Mouse (Mus musculus): ENCODE data around the gene Slc25a18. TPM values are rescaled to one million over a fixed set of nuclear protein-coding genes. Genes with fewer than 3 reads are reported as not detected.
"Not testable (repeated sequence)": the region's sequence is repeated elsewhere in the genome, so short reads cannot be mapped to it uniquely, and the experiment has no call there.

Gene Slc25a18
- total RNA-seq, 4 experiments from 2014 or later, result 0.29 to 1.2 (median 0.78) TPM

DNA sequence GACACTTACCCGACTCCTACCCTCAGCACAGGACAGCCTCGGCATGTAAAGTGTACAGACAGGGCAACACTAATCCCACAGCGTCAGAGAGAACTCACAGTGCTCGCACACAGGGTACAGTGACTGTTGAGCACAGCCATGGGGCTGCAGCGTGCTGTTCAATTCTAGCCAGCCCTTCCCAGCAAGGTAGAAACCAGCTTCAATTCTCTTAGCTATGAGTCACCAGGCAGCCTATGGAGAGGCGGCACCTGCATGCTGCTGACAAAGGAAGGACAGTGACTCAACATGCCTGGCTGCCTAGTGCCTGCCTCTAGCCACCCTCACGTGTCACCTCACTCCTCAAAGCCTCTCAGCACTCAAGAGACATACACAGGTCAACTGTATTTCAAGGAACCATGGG lies 24.6 kb downstream of the Slc25a18 start:
- no peak for DNase-seq

DNA sequence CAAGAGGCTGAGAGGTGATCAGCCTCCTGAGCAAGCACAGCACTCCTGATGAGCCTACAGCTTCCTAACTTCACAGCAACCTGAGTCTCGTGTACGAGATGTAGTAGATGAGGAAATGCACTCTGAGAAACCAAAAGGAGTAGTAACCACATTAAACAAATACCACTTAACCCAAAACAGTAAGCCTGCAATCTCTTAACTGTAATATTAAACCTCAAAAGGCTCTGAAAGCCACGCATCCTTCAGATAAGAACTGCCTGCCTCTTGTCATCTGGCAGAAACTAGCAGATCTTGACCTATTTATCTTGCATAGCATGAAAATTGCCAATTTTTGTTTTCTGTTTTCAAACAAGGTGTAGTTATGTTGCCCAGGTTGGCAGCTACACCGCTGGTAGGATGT lies 25.5 kb downstream of the Slc25a18 start:
- no peak for DNase-seq

DNA sequence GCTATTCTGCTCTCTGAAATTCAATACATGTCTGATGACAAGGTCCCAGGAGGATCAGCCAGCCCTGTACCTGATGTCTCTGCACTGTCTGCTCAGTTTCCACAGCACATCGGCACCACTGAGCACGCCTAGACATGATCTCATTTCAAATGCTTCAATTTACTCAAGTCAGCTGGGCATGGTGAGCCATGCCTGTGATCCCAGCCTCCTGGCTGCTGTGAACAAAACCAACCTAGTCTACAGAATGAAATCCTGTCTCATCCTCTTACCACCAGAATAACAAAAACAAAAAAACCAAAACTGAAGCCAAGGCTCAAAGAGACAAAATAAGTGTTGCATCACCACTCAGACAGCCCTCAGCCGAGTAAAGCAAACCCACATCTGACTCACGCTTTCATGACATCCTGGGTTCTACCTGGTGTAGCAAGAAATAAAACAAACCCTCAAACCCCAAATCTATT lies 26.2 kb downstream of the Slc25a18 start:
- DNase-seq, result no peak

DNA sequence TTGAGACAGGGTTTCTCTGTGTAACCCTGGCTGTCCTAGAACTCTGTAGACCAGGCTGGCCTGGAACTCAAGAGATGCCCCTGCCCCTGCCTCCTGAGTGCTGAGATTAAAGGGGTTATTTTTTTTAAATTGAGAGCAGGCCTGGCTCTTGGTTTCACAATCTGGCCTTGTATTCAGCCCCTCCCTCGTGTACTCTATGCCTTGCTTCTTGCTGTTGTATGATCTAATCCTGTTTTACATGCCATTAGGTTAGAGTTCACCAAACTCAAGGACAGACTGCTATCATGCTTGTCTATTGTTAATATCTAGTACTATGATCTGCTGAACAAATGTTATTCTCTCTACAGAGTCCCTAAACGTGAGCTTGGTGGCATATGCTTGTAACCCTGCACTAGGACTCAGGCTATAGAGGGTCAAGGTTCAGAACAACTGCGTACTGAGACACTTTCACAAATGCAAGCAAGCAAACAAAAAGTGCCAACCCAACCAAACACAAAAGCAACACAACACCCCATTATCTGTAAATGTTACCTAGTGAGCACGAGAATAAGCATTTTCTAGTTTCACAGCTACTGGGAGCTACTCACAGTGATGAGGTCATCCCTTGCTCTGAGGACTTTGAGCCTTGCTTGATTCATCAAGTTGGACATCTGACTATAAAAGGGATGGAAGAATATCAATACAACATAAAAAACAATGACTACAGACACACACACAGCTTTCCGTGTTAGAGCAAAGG lies 33.8 kb downstream of the Slc25a18 start:
- no peak for DNase-seq

DNA sequence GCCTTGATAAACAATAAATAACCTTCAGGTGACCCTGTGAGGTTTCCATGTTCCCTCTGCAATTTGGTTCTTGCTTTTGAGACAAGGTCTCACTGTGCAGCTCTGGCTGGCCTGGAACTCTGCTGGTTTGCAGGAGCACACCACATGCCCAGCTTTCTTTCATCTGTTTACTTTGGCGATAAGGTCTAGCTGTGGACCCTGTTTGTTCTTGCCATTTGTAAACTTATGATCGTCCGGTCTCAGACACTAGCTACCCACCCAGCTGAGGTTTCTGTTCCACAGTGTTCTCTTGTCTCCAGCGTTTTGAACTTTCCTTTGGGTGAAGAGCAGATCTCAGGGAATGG lies 34.3 kb downstream of the Slc25a18 start:
- no peak for DNase-seq

DNA sequence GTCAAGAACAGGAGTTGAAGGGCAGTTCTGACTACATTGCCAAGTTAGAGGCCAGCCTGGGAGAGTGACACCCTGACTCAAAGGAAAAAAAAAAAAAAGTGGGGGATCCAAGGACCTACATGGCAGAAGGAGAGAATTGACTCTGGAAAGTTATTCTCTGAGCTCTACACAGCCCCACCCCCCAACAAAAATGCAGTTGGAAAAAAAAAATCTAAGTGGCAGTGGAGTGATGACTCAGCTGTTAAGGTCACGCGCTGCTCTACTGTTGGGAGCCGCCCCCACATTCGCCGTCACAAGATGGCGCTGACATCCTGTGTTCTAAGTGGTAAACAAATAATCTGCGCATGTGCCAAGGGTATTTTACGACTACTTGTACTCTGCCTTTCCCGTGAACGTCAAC lies 38.6 kb downstream of the Slc25a18 start:
- DNase-seq, result not testable (repeated sequence)

DNA sequence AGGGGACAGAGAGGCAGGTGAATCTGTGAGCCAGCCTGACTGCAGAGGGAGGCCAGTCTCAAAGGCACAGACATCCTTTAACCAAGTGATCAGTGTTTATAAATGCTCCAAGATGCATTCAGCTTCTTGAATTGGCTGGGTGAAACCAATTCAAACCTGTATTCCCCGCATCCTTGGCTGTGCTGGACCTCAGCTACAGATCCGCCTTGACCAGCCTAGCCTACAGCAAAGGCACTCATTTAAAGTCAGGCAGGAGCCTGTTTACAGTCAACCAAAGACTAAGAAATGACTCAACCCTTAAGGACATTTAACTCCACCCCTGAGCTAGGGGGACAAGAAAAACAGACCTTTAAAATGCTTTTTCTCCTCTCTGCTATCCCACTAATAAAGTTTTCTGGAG lies 45.9 kb downstream of the Slc25a18 start:
- no peak for DNase-seq

DNA sequence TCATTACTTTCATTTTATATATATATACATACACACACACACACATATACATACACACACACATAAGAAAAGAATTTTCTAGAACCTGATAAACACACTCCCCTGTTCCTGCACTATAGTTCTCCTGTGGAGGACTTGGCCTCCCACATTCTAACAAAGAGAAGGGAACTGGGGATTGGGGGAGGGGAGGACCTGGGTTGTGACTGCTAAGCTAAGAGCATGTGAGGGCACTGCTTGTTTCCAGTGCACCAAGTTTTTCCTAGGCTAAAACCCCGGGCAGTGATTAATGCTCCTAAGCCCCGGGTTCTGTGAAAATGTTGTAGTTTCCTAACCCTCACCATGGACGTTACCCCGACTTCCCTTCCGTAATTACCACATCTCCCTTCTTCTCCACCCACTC lies 46.8 kb downstream of the Slc25a18 start:
- DNase-seq, result no peak

DNA sequence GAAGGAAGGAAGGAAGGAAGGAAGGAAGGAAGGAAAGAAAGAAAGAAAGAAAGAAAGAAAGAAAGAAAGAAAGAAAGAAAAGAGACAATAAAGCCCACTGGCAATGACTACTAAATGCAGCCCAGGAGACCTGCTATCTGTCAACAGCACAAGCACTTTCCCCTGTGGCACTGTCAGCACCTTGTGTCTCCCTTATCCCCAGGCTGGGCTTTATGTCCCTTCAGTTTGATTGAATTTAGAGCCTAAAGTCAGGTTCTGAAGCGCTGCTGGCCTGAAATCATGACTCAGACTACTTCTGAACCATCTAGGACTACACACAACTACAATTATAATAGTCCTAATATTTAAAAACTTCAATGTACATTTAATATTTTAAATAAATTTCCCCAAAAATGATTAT lies 47.6 kb downstream of the Slc25a18 start:
- DNase-seq, result no peak

DNA sequence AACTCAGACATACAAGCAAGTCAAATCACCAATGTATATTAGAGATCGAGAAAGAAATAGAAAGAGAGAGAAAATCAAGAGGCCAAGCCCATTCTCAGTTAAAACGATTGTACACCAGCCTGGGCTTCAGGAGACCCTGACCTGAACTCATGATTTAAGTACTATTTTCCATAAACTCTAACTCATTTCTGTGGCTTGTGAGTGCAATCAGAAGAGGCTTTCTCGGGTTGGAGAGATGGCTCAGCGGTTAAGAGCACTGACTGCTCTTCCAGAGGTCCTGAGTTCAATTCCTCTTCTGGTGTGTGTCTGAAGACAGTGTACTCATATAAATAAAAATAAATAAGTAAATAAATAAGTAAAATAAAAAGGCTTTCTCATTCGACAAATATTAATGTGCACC lies 48.3 kb downstream of the Slc25a18 start:
- no peak for DNase-seq

DNA sequence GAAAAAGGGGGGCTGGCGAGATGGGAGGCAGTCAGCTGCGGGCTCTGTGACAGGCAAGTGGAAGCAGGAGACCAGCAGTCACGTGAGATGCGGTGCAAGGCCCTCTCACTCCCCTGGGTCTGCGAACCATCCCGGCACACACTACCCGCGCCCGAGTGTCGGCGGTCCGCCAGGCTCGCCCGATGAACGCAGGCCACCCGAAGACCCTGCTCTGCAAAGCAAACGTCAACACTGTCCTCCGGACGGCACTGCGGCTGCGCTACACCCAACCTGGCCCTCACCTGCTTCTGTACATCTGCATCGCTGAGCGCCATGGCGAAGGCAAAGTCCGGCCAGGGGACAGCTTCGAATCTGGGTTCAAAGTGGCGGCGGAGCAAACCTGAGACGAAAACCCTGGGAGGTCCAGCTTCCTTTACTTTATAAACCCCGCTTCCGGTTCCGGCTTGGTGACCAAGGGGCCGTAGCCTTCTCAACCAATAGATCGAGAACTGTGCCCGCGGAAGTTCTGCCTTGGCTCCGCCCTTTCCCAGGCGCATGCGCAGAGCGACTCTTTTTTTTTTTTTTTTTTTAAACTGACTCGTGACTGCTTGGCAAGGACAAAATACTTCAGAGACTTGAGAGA lies 49.0 kb downstream of the Slc25a18 start, which contains the start of gene Atp6v1e1:
Gene Atp6v1e1 (minus strand): TSS at position 487 of the 622 bp plus-strand sequence.
- peak; percentile 93 for DNase-seq

DNA sequence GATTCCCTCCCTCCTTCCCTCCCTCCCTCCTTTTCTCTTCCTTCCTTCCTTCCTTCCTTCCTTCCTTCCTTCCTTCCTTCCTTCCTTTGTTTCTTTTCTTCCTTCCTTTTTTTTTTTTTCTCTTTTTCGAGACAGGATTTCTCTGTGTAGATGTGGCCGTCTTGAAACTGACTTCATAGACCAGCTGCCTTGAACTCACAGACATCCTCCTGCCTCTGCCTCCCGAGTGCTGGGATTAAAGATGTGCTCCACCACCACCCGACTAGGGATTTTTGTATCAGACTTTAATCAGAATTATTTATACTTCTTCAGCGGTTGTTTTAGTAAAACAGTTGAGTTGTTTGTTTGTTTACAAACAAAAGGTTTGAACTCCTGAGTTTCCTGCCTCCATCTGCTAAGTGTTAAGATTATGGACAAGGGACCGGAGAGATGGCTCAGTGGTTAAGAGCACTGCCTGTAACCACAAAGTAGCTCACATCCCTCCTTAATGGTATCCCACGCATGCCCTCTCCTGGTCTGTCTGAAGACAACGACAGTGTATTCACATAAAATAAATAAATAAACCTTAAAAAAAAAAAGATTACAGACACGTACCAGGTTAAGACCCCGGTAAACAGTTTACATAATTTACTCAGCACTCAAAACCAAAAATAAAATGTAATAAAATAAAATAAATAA lies 49.7 kb downstream of the Slc25a18 start:
- no peak for DNase-seq

DNA sequence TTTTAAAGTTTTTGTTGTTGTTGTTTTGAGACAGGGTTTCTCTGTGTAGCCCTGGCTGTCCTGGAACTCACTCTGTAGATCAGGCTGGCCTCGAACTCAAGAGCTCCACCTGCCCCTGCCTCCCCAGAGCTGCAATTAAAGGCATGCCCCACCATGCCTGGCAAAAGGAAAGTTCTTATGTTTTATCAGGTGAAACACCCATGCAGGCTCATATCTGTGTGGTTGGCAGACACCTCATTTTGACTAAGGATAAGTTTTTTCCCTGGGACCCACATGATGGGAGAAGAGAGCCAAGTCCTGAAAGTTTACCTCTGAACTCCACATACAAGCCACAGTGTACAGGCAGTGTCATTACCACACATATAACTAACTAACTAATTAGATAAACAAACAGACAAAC lies 56.7 kb downstream of the Slc25a18 start:
- no peak for DNase-seq

DNA sequence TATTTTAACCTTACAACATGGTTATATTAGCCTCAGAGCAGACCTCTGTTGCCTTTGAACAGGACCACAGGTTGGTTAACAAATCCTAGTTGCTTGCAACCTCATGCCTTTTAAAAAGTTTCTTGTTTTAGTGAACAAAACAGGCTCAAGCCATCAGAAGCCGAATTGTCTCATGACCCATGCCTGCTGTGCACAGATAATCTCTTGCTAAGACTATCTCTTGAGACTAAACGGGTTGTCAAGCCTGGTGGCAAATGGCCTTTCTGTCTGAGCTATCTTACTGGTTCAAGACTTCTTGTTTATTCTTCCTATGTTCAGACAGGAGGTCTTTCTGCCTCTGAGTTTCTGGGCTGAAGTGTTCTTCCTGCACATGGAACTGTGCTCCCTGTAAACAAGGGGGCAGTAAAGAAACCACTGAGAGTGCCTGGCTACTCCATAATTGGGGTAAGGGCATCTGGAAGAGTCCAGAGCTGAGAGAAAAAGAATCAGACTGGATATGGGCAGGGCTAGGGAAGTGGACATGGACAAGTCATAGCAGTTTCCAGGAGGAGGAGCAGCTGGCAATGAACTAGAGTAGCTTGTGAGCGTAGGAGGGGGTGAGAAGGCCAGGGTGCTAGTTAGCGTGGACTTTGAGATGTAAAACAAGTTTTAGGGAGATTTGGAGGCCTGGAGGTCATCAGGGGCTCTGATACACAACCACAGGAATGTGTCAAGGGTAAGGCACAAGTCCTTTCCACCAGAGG lies 57.7 kb downstream of the Slc25a18 start:
- no peak for DNase-seq

DNA sequence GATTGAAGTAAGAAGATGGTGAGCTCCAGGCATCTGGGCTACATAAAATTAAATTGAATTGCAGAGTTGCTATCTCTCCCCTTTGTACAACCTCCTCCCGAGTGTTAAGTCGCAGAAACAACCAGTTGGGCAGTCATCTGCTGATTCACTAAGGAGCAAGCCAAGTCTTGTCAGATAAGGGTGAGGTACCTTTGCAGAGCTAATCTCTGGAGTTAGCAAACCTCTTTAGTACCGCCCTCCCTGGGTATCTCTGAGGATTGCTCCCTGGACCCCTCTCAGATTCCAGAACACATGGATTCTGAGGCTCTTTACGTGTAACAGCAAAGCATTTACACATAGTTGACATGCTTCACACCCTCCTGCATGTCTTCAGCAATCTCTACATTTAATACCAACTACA lies 58.7 kb downstream of the Slc25a18 start:
- DNase-seq, result no peak

DNA sequence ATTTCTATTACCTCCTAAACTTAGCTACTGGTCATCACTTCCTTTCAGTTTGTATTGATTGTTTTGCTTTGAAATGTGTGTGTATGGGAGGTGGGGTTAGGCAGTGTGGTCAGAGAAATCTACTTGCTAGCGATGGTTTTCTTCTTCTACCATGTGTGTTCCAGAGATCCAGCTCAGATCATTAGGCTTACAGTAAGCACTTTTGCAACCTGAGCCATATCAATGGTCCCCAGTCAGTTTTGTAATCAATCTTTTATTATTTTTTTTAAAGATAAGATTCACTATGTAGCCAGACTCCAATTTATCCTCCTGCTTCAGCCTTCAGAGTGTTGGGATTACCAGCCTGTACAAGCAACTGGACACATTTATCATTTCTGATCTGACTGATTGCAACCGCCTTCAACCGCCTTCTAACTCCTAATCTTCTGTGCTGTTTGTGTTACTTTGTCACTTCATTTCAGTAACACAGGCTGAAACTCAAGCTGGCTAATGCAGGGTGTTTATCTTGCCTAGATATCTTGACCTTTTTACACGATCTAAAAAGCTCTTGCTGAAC lies 61.5 kb downstream of the Slc25a18 start:
- no peak for DNase-seq

DNA sequence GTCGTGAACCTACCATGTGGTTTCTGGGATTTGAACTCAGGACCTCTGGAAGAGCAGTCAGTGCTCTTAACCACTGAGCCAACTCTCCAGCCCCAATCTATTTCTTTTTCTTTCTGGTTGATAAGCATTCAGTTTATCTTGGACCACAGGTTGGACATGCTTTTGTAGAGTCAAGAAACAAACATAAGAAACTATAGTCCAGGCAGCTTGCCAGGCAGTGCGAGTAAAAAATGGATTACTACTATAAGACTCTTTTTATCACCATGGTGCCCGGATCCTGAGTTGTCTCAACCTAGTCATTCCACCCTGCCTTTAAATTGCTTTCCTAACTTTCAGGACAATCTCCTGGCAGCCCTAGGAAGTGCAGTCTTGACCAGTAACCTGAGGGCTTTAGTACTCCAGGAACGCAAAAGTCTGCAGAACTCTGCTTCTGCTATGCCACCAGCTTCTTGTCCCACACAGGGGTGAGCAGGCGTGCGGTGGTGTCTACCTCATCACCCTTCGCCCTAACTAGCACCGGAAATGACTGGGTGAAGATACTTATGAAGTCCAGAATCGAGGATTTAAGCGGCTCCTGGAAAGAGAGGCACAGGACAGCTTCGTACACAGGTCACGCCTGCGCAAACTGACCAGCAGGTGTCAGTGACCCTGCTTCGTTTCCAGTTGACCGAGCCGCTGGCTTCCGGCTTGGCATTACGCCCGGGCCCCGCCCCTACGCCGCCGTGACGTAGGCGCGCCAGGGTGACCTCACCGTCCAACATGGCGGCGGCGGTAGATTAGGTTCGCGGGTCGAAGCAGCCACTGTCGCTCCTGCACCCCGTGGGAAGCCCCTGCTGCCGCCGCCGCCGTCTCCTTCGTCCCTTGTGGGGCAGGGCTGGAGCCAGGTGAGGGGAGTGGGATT lies 62.3 kb downstream of the Slc25a18 start, which contains the start of gene Bcl2l13:
Gene Bcl2l13 (plus strand): TSS at position 739 of the 901 bp plus-strand sequence.
- DNase-seq, result peak; percentile 94

DNA sequence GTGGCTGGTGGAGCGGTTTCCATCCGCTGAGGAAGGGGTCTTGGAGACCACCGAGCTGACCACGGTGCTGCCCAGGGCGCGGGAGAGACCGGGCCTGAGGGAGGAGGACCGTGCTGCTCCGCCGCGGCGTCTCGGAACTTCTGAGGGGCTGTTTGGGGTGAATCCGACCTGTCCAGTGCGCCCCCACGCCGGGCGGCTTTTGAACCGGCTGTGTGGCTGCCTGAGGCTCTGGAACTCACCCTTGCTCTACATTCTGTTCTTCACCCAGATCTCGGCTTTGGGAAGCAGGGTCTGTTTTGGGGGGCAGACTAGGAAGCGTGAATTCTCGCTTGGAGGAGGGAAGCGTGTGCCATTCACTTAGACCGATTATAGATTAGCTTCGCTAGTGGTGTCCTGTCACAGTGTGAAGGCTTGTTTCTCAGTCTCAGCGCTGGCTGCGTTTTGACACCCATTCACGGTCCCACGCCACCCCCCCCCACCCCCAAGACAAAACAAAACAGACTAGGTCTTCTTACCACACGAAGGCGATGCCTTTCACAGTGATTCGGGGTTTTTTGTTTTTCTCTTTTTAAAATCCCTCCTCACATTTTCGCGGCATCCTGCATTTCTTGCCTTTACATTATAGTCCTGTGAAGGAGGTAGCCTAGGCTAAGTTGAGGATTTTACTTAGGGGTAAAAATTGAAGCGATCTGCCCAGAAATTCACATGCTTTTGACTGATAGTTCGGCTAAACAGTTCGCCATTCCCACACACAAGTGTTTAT lies 63.2 kb downstream of the Slc25a18 start:
- no peak for DNase-seq

DNA sequence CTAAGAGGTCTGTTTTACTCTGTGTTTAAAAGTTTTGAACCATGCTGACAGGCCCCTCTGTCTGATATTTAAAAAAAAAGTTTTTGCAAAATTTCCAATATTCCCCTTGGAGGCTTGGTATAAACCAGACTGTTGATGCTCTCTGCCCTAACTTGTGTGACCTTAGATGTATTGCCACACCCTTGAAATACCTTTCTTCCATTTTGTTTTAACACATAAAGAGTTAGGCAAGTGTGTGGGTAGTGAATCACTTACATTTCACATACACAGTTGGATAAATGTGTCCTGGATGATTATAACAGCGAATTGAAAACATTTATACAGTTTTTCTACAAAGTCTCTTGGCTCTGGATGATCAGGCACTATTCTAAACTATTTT lies 63.8 kb downstream of the Slc25a18 start:
- DNase-seq, result no peak

DNA sequence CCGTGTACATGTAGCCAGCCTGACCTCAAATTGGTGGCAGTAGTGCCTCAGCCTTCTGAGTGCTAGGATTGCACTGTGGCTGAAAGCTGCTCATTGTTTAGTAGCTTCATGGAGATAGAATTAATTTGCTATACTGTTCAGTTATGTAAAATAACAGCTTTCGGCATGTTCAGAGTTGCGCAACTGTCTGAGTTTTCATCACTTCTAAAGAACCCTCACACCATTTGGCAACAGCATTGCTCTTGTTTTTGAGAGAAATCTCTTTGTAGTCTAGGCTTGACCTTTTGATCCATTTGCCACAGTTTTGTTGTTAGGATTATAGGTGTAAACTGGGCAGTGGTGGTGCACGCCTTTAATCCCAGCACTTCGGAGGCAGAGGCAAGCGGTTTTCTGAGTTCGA lies 66.9 kb downstream of the Slc25a18 start:
- no peak for DNase-seq

DNA sequence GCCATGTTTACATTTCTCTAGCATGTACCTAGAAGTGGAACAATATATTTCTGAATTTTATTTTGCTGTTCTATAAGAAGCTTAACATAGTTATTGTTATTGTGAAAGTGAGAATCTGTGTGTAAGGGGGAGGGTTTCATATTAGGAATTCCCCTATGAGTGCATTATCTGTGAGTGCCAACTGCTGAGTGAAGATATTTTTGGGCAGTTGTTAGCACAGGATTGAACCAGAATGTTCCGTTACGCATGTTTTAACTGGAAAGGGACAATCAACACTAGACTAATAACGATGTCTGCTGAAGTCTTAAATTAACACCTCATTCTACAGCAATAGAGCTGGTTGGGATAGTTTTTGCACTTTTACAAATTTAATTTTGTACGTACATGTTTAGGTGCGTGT lies 68.4 kb downstream of the Slc25a18 start:
- DNase-seq, result no peak

Measured in adrenal gland, adult 8-10 months (tissue).